Mouse (Mus musculus) liver, adult 2 months (tissue): ENCODE results near the gene Racgap1. TPM values are rescaled to one million over a fixed set of nuclear protein-coding genes. Genes with fewer than 3 reads are reported as not detected.

Experiments
- DNase-seq: peaks from one replicate; pipeline ENCODE4 v3.0.0-alpha.2; 2011; ENCODE audit warnings: low read depth, low spot score; ENCODE audit errors: extremely low read depth
- H3K27ac ChIP-seq: fragments of 200-500 bp; replicated peaks from 2 replicates; pipeline ENCODE4 v1.5.1; 2012; ENCODE audit warnings: low read depth, mild to moderate bottlenecking, control low read depth, inconsistent platforms, low read length; ENCODE audit not compliant: insufficient read depth
- H3K27me3 ChIP-seq: fragments of 200-500 bp; 2 replicates; pipeline ENCODE4 v1.6.1; 2012; ENCODE audit warnings: mild to moderate bottlenecking, moderate library complexity, low read length, inconsistent platforms; ENCODE audit not compliant: control insufficient read depth, insufficient read depth
- H3K36me3 ChIP-seq: fragments of 200-500 bp; 2 replicates; pipeline ENCODE4 v1.6.1; 2012; ENCODE audit warnings: low read length, inconsistent platforms; ENCODE audit not compliant: control insufficient read depth, insufficient read depth
- H3K4me1 ChIP-seq: fragments of 200-500 bp; 2 replicates; pipeline ENCODE4 v1.6.1; 2011; ENCODE audit warnings: low read length; ENCODE audit not compliant: control insufficient read depth, insufficient read depth
- H3K4me3 ChIP-seq: fragments of 200-500 bp; 2 replicates; pipeline ENCODE4 v1.5.1; 2011; ENCODE audit warnings: low read depth, mild to moderate bottlenecking, control low read depth, low read length, moderate library complexity; ENCODE audit not compliant: insufficient read depth
- H3K79me2 ChIP-seq: fragments of 200-500 bp; 2 replicates; pipeline ENCODE4 v1.6.1; 2012; ENCODE audit warnings: inconsistent platforms, mild to moderate bottlenecking, low read length, moderate library complexity; ENCODE audit not compliant: control insufficient read depth, insufficient read depth
- H3K9ac ChIP-seq: fragments of 200-500 bp; 2 replicates; pipeline ENCODE4 v1.6.1; 2012; ENCODE audit warnings: low read depth, mild to moderate bottlenecking, control low read depth, inconsistent platforms, low read length
- CTCF ChIP-seq: fragments of 200-500 bp; IDR thresholded peaks from 2 replicates; pipeline ENCODE4 v1.5.1; 2011; ENCODE audit warnings: low read depth, low read length, control low read depth
- POLR2A ChIP-seq: fragments of 200-500 bp; IDR thresholded peaks from 2 replicates; pipeline ENCODE4 v1.6.1; 2011; ENCODE audit warnings: low read length, control low read depth; ENCODE audit not compliant: insufficient read depth; ENCODE audit errors: extremely low read depth
- WGBS: fragments of 180-500 bp; shearing (Covaris S2); methylation state at CpG from one replicate; pipeline ENCODE4 v1.1.7; 2018; 5-methylcytosine and 5-hydroxymethylcytosine counted together
- polyA plus RNA-seq: library from polyadenylated mRNA; depleted of rRNA; stranded (reverse); fragments of >200 nt; gene quantifications from 2 replicates; pipeline ENCODE4 v1.2.3, GENCODE M21; 2012
- total RNA-seq: library from RNA; depleted of rRNA; stranded (reverse); fragments of >200 nt; gene quantifications from 2 replicates; pipeline ENCODE4 v1.2.3, GENCODE M21; 2014

The Racgap1 gene
- total and polyA plus RNA-seq, 2 experiments: 0.32 to 0.92 TPM

DNA sequence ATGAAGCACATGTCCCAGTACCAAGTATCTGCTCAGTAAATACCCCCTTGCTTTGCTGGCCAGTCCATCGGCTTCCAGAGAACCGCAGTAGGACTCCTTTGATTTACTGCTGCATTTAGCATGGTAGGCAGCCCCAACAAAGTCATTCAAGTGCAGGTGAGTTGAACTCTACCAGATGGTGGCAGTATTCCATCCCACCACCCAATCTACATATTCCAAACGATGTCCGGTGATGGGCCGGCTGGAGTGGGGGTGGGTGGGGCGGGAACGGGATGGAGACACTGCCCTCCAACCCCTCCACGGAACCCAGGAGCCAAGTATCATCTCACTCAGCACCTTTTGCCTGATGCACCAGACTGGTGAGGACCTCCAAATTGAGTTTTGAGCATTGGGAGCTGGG lies 1.8 kb upstream of the Racgap1 start:
- no peak overlapping the region for H3K27ac ChIP-seq
- H3K27me3 ChIP-seq: no peaks in the 10 kb centered on the region
- H3K9ac ChIP-seq: no peak overlapping the region
- DNase-seq: no peak
- no peak overlapping the region for H3K4me3 ChIP-seq
- 25% methylated on average over 8 of the region's 8 CpGs for WGBS
- TF ChIP-seq POLR2A (no peak), CTCF (no peak)
- H3K36me3 ChIP-seq: no peaks in the 10 kb centered on the region
- H3K79me2 ChIP-seq: no peaks in the 10 kb centered on the region
- no peaks in the 10 kb centered on the region for H3K4me1 ChIP-seq

DNA sequence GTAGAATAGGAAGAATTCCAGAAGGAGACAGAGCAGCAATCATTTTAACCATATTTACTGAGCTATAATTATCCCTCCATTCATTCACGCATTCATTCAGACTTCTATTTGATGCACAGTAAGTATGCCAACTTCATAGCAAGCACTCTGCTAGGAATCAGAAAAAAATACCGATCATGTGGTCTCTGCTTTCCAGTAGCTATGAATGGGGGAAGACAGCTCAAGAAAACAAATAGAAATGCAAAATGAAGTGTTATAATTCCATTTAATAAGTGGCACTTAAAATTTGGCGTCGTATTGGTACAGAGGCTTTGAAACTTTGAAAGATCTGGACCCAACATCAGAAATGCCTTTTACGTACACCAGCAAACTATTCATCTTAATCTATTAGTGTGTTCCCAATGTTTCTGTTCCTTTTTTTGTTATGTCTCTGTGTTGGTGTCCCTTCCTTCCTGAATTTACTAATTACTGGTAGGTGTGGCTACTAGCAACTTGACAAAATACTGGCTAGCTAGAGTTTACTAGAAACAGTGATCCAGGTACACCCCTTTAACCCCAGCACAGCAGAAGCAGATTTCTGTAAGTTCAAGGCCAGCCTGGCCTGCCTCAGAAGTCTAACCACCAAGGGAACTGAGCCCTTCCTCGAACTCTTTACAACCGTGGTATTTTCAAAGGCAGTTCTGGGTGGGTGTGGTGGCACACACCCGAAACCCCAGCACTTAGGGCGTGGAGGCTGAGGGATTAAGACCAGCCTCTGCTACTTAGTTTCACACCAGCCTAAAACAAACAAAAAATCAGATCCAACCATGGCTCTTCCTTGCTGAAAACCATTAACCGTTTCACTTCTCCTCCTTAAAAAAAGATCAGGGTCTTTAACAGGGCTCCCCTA lies 772 bp upstream of the Racgap1 start:
- Histone ChIP-seq H3K36me3 (no peaks in the 10 kb centered on the region), H3K27ac (no peak overlapping the region), H3K79me2 (0 out of 2 replicates have a peak, but pooled peaks cover under 1% of the 10 kb centered on the region), H3K27me3 (no peaks in the 10 kb centered on the region), H3K4me1 (no peaks in the 10 kb centered on the region), H3K4me3 (peak overlapping the region; percentile 44; the same call in 1 of the 2 replicates), H3K9ac (no peak overlapping the region)
- 80% methylated on average over 10 of the region's 10 CpGs for WGBS
- TF ChIP-seq POLR2A: no peak
- no peak for DNase-seq

DNA sequence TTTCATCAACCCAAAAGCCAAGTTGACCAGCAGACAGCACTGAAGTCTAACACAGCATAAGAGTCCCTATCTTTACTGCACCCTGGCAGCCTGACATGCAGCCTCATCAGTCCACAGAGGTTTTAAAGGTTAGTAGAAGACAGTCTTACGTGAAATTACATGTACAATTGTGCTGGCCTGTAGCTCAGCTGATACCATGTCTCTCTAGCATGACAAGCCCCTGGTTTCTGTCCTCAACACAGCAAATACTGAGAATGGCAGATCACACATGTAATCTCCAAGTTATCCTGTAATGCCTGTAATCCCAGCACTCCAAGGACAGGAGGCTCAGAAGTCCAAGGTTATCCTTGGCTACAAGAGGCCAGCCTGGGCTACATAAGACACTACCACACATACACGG lies 1.2 kb downstream of the Racgap1 start:
- H3K4me1 ChIP-seq: no peaks in the 10 kb centered on the region
- no peaks in the 10 kb centered on the region for H3K27me3 ChIP-seq
- H3K36me3 ChIP-seq: no peaks in the 10 kb centered on the region
- no peak for DNase-seq
- H3K9ac ChIP-seq: no peak overlapping the region
- H3K27ac ChIP-seq: no peak overlapping the region
- TF ChIP-seq CTCF (no peak), POLR2A (no peak)
- WGBS: 42% methylated on average over 2 of the region's 2 CpGs
- no peak overlapping the region for H3K4me3 ChIP-seq
- H3K79me2 ChIP-seq: peaks cover 14% of the 10 kb centered on the region

DNA sequence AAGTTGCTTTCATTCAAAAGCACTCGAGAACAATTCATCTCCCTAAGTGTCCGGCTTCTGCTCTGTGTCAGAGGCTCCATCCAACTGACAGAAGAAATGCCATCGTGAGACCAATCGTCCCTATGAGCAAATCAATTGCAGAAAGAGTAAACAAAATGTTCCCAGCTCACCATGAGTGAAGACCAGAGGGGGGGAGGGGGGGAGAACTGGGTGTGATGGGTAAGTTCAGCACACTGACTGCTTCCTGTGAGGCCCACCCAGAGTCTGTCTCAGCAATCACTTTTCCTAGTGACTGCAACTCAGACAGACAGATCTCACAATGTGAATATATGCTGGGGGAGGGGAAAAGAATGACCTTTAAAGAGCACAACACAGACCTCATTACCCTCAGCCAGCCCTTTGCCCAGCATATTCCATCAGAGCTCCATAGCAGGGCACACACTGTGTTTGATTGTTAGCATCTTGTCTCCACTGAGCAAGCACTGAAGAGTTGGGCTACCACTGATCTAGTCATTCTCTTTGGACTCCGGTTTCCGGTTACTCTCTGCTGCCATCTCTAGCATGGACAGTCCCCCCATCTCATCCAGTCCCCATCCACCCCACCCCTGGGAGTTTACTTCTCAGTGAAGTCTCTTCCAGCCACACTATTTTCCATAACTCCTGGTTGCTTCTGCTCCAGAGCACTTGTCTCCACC lies 2.2 kb downstream of the Racgap1 start:
- no peaks in the 10 kb centered on the region for H3K36me3 ChIP-seq
- no peak for DNase-seq
- no peak overlapping the region for H3K4me3 ChIP-seq
- H3K9ac ChIP-seq: no peak overlapping the region
- peaks cover 15% of the 10 kb centered on the region for H3K79me2 ChIP-seq
- H3K27me3 ChIP-seq: no peaks in the 10 kb centered on the region
- WGBS: 35% methylated on average over 6 of the region's 6 CpGs
- H3K27ac ChIP-seq: no peak overlapping the region
- no peaks in the 10 kb centered on the region for H3K4me1 ChIP-seq
- no peak for TF ChIP-seq CTCF
- no peak for TF ChIP-seq POLR2A

DNA sequence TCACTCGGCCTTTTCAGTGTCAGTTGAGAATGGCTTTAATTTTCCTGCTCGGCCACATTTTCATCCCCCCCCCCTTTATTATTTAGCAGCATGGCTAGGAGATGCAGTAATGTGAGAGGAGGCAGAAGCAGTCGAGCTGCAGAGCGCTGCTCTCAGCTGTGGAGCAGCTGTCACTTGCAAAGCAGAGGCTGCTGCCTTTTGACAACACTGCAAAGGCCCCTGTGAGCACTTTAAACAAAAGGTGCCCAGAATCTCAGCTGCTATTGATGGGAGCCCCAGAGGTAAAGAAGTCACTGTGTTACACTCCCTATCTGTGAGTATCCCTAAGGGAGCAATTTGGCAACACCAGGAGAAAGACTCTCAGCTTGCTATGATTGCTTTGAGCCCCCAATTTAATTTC lies 3.1 kb downstream of the Racgap1 start:
- Histone ChIP-seq H3K36me3 (no peaks in the 10 kb centered on the region), H3K4me1 (no peaks in the 10 kb centered on the region)
- WGBS: 86% methylated on average over 4 of the region's 4 CpGs

DNA sequence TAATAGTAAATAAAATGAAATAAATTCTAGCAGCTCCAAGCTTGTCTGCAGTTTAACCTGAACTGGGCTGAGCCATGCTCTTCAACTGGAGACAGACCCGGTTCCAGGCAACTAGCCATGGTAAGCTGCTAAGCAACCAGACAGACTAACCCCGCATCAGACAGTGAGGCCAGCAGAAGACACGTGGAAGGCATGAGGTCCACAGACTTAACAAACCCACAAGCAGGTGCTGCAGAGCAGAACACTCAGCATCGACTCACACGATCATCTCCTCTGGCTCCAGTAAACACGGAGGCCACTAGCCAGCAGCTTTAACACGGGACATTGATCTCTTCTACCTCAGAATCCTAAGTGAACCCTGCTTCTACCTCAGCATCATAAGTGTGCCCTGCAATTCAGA lies 6.7 kb downstream of the Racgap1 start:
- Histone ChIP-seq H3K9ac (no peak overlapping the region), H3K4me3 (no peak overlapping the region), H3K27me3 (no peaks in the 10 kb centered on the region), H3K36me3 (no peaks in the 10 kb centered on the region), H3K27ac (no peak overlapping the region), H3K79me2 (peaks cover 15% of the 10 kb centered on the region), H3K4me1 (no peaks in the 10 kb centered on the region)
- 69% methylated on average over 7 of the region's 7 CpGs for WGBS
- no peak for DNase-seq
- TF ChIP-seq POLR2A: no peak
- TF ChIP-seq CTCF: no peak

More for the DNA sequence above, 3.1 kb downstream of the Racgap1 start:
- Histone ChIP-seq H3K9ac (no peak overlapping the region), H3K4me3 (no peak overlapping the region), H3K27me3 (no peaks in the 10 kb centered on the region), H3K27ac (no peak overlapping the region), H3K79me2 (peaks cover 15% of the 10 kb centered on the region)
- no peak for DNase-seq
- TF ChIP-seq POLR2A (no peak), CTCF (no peak)
